Mouse (Mus musculus) kidney, embryonic 15.5 days (tissue): Measurements from ENCODE around the gene Mymx. TPM values are rescaled to one million over a fixed set of nuclear protein-coding genes. Genes with fewer than 3 reads are reported as not detected.
"Not testable (repeated sequence)": the region's sequence is repeated elsewhere in the genome, so short reads cannot be mapped to it uniquely, and the experiment has no call there.

Experiments
- ATAC-seq: fragments of 200-750 bp; cut with Nextera tagmentation; replicated peaks from 2 replicates; pipeline ENCODE4 v1.8.0; 2017; ENCODE audit warnings: moderate TSS enrichment; ENCODE audit not compliant: low FRiP score
- H3K27ac ChIP-seq: fragments of 300-500 bp; sonication (generic); 2 replicates; pipeline ENCODE4 v1.5.1; 2015; ENCODE audit warnings: mild to moderate bottlenecking, inconsistent platforms
- H3K27me3 ChIP-seq: fragments of 300-500 bp; sonication (generic); 2 replicates; pipeline ENCODE4 v1.6.1; 2015; ENCODE audit warnings: inconsistent platforms
- H3K36me3 ChIP-seq: fragments of 300-500 bp; sonication (generic); 2 replicates; pipeline ENCODE4 v1.6.1; 2015; ENCODE audit warnings: inconsistent platforms
- H3K4me1 ChIP-seq: fragments of 300-500 bp; sonication (generic); 2 replicates; pipeline ENCODE4 v1.6.1; 2015; ENCODE audit warnings: inconsistent platforms
- H3K4me2 ChIP-seq: fragments of 300-500 bp; sonication (generic); 2 replicates; pipeline ENCODE4 v1.6.1; 2015; ENCODE audit warnings: moderate library complexity, mild to moderate bottlenecking, inconsistent platforms
- H3K4me3 ChIP-seq: fragments of 300-500 bp; sonication (generic); replicated peaks from 2 replicates; pipeline ENCODE4 v1.5.1; 2015; ENCODE audit warnings: mild to moderate bottlenecking, inconsistent platforms
- H3K9ac ChIP-seq: fragments of 300-500 bp; sonication (generic); 2 replicates; pipeline ENCODE4 v1.6.1; 2015; ENCODE audit warnings: mild to moderate bottlenecking, inconsistent platforms
- H3K9me3 ChIP-seq: fragments of 300-500 bp; sonication (generic); replicated peaks from 2 replicates; pipeline ENCODE4 v1.6.1; 2016; ENCODE audit warnings: inconsistent platforms
- WGBS: fragments of 180-500 bp; shearing (Covaris S2); methylation state at CpG from one replicate; pipeline ENCODE4 v1.1.7; 2015; ENCODE audit warnings: mixed read lengths; 5-methylcytosine and 5-hydroxymethylcytosine counted together
- polyA plus RNA-seq: library from polyadenylated mRNA; unstranded; fragments of >200 nt; fragmentation: Nextera tagmentation; extraction: Ambion mirVana; gene quantifications from 2 replicates; pipeline ENCODE4 v1.2.1, GENCODE M21; 2015

The Mymx gene
- polyA plus RNA-seq, 1 experiment from 2014 or later = 5.7 TPM

GRCm38 (mm10) chr17:45626577-45627134, 24.8 kb upstream of the Mymx start:
- peaks cover 31% of the 10 kb centered on the region for H3K4me1 ChIP-seq
- H3K27me3 ChIP-seq = no peaks in the 10 kb centered on the region
- no peak overlapping the region for H3K4me3 ChIP-seq
- H3K4me2 ChIP-seq = peak overlapping the region; percentile 46
- H3K27ac ChIP-seq = no peak overlapping the region
- no peak for ATAC-seq
- no peak overlapping the region for H3K9ac ChIP-seq
- WGBS = 28% methylated on average over 15 of the region's 15 CpGs
- no peaks in the 10 kb centered on the region for H3K9me3 ChIP-seq
- H3K36me3 ChIP-seq = no peaks in the 10 kb centered on the region

GRCm38 (mm10) chr17:45623425-45623824, 21.5 kb upstream of the Mymx start:
- H3K9me3 ChIP-seq, ATAC-seq, H3K4me2 ChIP-seq, H3K9ac ChIP-seq, H3K4me3 ChIP-seq, H3K27ac ChIP-seq, H3K27me3 ChIP-seq, H3K36me3 ChIP-seq: not testable (repeated sequence)
- peaks cover 27% of the 10 kb centered on the region for H3K4me1 ChIP-seq
- WGBS = 90% methylated on average over 8 of the region's 8 CpGs

- Histone ChIP-seq H3K9me3 (no peaks in the 10 kb centered on the region), H3K27me3 (no peaks in the 10 kb centered on the region)
- peak; percentile 52; the same call in 1 of the 2 replicates for ATAC-seq
These were observed 17.7 kb upstream of the Mymx start for GRCm38 (mm10) chr17:45619386-45620256.

GRCm38 (mm10) chr17:45618941-45619385, 17.1 kb upstream of the Mymx start:
- peak overlapping the region; percentile 55 for H3K4me2 ChIP-seq
- H3K4me3 ChIP-seq = peak overlapping the region; percentile 27
- peak; percentile 83 for ATAC-seq
- no peaks in the 10 kb centered on the region for H3K36me3 ChIP-seq
- H3K9ac ChIP-seq = 0 out of 2 replicates have a peak overlapping the region, but pooled peaks have one; percentile 17
- H3K27ac ChIP-seq = peak overlapping the region; percentile 92
- peaks cover 18% of the 10 kb centered on the region for H3K4me1 ChIP-seq
- no peaks in the 10 kb centered on the region for H3K9me3 ChIP-seq
- 17% methylated on average over 8 of the region's 8 CpGs for WGBS
- H3K27me3 ChIP-seq = no peaks in the 10 kb centered on the region

More at GRCm38 (mm10) chr17:45619386-45620256, 17.7 kb upstream of the Mymx start:
- 18% methylated on average over 20 of the region's 20 CpGs for WGBS
- Histone ChIP-seq H3K27ac (peak overlapping the region; percentile 92), H3K4me1 (peaks cover 18% of the 10 kb centered on the region), H3K9ac (0 out of 2 replicates have a peak overlapping the region, but pooled peaks have one; percentile 17), H3K4me3 (peak overlapping the region; percentile 27), H3K36me3 (no peaks in the 10 kb centered on the region), H3K4me2 (peak overlapping the region; percentile 55)

GRCm38 (mm10) chr17:45617655-45618054, 15.8 kb upstream of the Mymx start:
- Histone ChIP-seq H3K9ac (no peak overlapping the region), H3K4me3 (no peak overlapping the region), H3K9me3 (no peaks in the 10 kb centered on the region), H3K27ac (no peak overlapping the region), H3K4me2 (no peak overlapping the region), H3K4me1 (peaks cover 18% of the 10 kb centered on the region), H3K27me3 (no peaks in the 10 kb centered on the region), H3K36me3 (no peaks in the 10 kb centered on the region)
- ATAC-seq = no peak
- 73% methylated on average over 6 of the region's 6 CpGs for WGBS

- no peak for ATAC-seq
- Histone ChIP-seq H3K4me3 (no peak overlapping the region), H3K27ac (no peak overlapping the region), H3K4me2 (no peak overlapping the region), H3K9me3 (no peaks in the 10 kb centered on the region), H3K9ac (no peak overlapping the region), H3K36me3 (no peaks in the 10 kb centered on the region), H3K4me1 (peaks cover 18% of the 10 kb centered on the region), H3K27me3 (no peaks in the 10 kb centered on the region)
- 84% methylated on average over 3 of the region's 3 CpGs for WGBS
These were observed 14.8 kb upstream of the Mymx start for GRCm38 (mm10) chr17:45616679-45617078.

- Histone ChIP-seq H3K9ac (no peak overlapping the region), H3K9me3 (no peaks in the 10 kb centered on the region), H3K4me3 (no peak overlapping the region), H3K36me3 (no peaks in the 10 kb centered on the region), H3K4me1 (peaks cover 18% of the 10 kb centered on the region), H3K4me2 (no peak overlapping the region), H3K27me3 (no peaks in the 10 kb centered on the region), H3K27ac (no peak overlapping the region)
- no peak for ATAC-seq
- 31% methylated on average over 4 of the region's 4 CpGs for WGBS
These were observed 14.2 kb upstream of the Mymx start for GRCm38 (mm10) chr17:45616046-45616650.

GRCm38 (mm10) chr17:45612921-45613320, 11.0 kb upstream of the Mymx start:
- Histone ChIP-seq H3K9ac (no peak overlapping the region), H3K4me2 (no peak overlapping the region), H3K9me3 (no peaks in the 10 kb centered on the region), H3K27me3 (no peaks in the 10 kb centered on the region), H3K4me1 (peaks cover 8% of the 10 kb centered on the region), H3K36me3 (no peaks in the 10 kb centered on the region), H3K4me3 (no peak overlapping the region), H3K27ac (no peak overlapping the region)
- no peak for ATAC-seq
- 79% methylated on average over 7 of the region's 7 CpGs for WGBS

- H3K27me3 ChIP-seq = no peaks in the 10 kb centered on the region
- H3K9ac ChIP-seq = no peak overlapping the region
- H3K36me3 ChIP-seq = no peaks in the 10 kb centered on the region
- no peak for ATAC-seq
- WGBS = 74% methylated on average over 8 of the region's 8 CpGs
- peaks cover 8% of the 10 kb centered on the region for H3K4me1 ChIP-seq
- no peaks in the 10 kb centered on the region for H3K9me3 ChIP-seq
- H3K27ac ChIP-seq = no peak overlapping the region
- H3K4me2 ChIP-seq = no peak overlapping the region
- H3K4me3 ChIP-seq = no peak overlapping the region
These were observed 10.1 kb upstream of the Mymx start for GRCm38 (mm10) chr17:45612008-45612407.

GRCm38 (mm10) chr17:45610144-45610866, 8.4 kb upstream of the Mymx start:
- Histone ChIP-seq H3K4me3 (no peak overlapping the region), H3K4me1 (peaks cover 8% of the 10 kb centered on the region), H3K36me3 (no peaks in the 10 kb centered on the region), H3K4me2 (no peak overlapping the region), H3K9ac (no peak overlapping the region), H3K27ac (peak overlapping the region; percentile 54; the same call in 1 of the 2 replicates), H3K27me3 (no peaks in the 10 kb centered on the region), H3K9me3 (no peaks in the 10 kb centered on the region)
- ATAC-seq = no peak
- 39% methylated on average over 5 of the region's 5 CpGs for WGBS

GRCm38 (mm10) chr17:45608396-45608795, 6.5 kb upstream of the Mymx start:
- Histone ChIP-seq H3K4me1 (peaks cover 8% of the 10 kb centered on the region), H3K36me3 (no peaks in the 10 kb centered on the region), H3K27ac (no peak overlapping the region), H3K4me3 (no peak overlapping the region), H3K27me3 (no peaks in the 10 kb centered on the region), H3K4me2 (no peak overlapping the region), H3K9me3 (no peaks in the 10 kb centered on the region), H3K9ac (no peak overlapping the region)
- ATAC-seq = no peak
- 91% methylated on average over 4 of the region's 4 CpGs for WGBS
